Mouse (Mus musculus) E14TG2a.4 (cell line): Measurements from ENCODE around the gene Washc3.

Experiments
- H3K27me3 ChIP-seq: 2 replicates; pipeline ENCODE4 v1.6.1; 2014; ENCODE audit warnings: low read length, control low read depth; ENCODE audit not compliant: insufficient read depth
- H3K36me3 ChIP-seq: 2 replicates; pipeline ENCODE4 v1.6.1; 2014; ENCODE audit warnings: low read length, control low read depth; ENCODE audit not compliant: insufficient read depth
- H3K4me1 ChIP-seq: replicated peaks from 2 replicates; pipeline ENCODE4 v1.6.1; 2014; ENCODE audit warnings: low read depth, low read length, control low read depth
- H3K4me3 ChIP-seq: replicated peaks from 2 replicates; pipeline ENCODE4 v1.5.1; 2014; ENCODE audit warnings: mild to moderate bottlenecking, low read length
- H3K9me3 ChIP-seq: 2 replicates; pipeline ENCODE4 v1.6.1; 2014; ENCODE audit warnings: low read length, control low read depth
- CTCF ChIP-seq: conservative IDR thresholded peaks from 2 replicates; pipeline ENCODE4 v1.5.1; 2014; ENCODE audit warnings: low read length
- NANOG ChIP-seq: IDR thresholded peaks from 2 replicates; pipeline ENCODE4 v1.6.1; 2014; ENCODE audit warnings: borderline replicate concordance, low read length, mixed read lengths
- POU5F1 ChIP-seq: IDR thresholded peaks from 2 replicates; pipeline ENCODE4 v1.6.1; 2014; ENCODE audit warnings: low read length, borderline replicate concordance

Washc3 gene

DNA sequence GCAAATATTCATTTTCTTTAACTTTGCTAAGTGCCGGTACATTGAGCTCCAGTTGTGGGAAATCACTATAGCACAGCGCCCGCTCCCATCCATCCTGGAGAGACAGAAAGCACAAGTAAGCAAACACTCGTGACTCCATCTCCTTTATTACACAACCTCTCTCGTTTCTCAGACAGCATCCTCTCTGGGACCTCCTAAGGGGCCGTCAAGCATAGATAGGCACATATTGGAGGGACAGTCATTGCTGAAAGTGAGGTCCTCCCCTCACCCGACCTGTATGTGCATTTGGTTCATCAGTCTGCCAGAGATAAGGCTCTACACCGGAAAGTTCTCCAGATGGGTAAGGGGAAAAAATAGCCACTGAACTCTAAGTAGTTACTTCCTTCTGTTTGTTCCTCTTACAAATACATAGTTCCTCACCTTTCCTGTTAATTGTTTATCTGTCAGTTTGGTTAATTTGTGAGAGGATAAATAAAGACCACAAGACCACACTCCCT is 27.7 kb downstream of the Washc3 start:
- Histone ChIP-seq H3K4me1 (peaks cover 6% of the 10 kb centered on the region; the same call in 1 of the 2 replicates), H3K9me3 (no peaks in the 10 kb centered on the region), H3K4me3 (no peak overlapping the region), H3K27me3 (no peaks in the 10 kb centered on the region), H3K36me3 (no peaks in the 10 kb centered on the region)
- TF ChIP-seq NANOG (no peak), POU5F1 (no peak), CTCF (no peak)

DNA sequence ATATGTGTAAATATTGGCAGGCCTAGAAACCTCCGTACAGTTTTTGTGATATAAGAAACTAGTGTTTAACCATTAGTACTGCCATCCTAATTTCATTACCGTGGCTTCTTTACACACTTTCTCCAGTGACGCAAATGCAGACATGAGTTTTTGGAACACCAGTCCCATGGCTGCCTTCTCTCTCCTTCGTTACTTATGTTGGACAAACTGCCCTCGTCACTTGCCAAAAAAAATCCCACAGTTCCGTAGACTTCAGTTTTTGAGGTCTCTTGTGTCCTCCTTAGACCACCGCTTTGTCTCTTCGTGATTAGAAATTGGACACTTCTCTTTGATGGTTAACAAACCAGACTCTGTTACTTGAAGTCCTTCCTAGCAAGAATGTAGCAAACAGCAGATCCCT is 30.8 kb downstream of the Washc3 start:
- Histone ChIP-seq H3K4me1 (peaks cover 6% of the 10 kb centered on the region; the same call in 1 of the 2 replicates), H3K9me3 (no peaks in the 10 kb centered on the region; the same call in 1 of the 2 replicates), H3K27me3 (no peaks in the 10 kb centered on the region), H3K4me3 (no peak overlapping the region), H3K36me3 (0 out of 2 replicates have a peak, but pooled peaks cover 4% of the 10 kb centered on the region)
- TF ChIP-seq CTCF (no peak), POU5F1 (no peak)

DNA sequence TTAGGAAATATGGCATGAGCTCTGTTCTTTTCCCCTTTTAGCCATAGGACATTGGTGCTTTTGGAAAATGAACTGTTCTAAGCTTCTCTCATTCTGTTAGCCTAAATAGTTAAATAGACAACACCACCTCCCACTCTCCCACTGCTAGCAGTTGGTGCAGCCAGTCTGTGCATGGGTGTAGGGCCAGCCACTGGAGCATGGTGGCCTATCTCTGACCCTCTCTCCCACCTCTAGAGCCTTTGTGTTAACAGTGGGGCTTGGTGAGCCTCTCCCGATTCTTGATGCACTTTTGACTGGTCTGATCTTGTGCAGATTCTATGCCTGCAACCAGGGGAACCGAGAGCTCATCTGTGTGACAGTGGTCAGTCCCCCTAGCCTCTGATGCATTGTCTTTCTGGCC is 31.9 kb downstream of the Washc3 start:
- Histone ChIP-seq H3K27me3 (no peaks in the 10 kb centered on the region), H3K4me3 (no peak overlapping the region), H3K36me3 (0 out of 2 replicates have a peak, but pooled peaks cover 4% of the 10 kb centered on the region), H3K4me1 (no peaks in the 10 kb centered on the region; the same call in 1 of the 2 replicates), H3K9me3 (no peaks in the 10 kb centered on the region; the same call in 1 of the 2 replicates)
- TF ChIP-seq NANOG = no peak
- TF ChIP-seq POU5F1 = no peak
- TF ChIP-seq CTCF = no peak

DNA sequence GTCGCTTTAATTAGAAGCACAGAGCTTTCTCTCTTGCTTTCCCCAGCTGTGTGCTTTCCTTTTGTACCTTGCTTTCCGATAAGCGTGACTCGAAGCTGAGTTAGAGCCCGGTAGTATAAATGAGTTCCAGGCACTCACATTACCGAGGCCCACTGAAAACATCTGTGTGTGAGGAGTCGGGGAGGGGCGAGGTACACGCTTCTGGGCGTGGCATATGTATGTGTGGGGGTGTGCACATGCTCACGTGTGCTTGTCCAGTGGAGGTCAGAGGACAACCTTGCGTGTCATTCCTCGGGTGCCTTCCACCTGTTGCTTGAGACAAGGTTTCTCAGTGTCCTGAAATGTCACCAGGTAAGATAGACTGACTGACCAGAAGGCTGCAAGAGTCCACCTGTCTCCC is 43.8 kb downstream of the Washc3 start:
- Histone ChIP-seq H3K4me3 (no peak overlapping the region), H3K27me3 (no peaks in the 10 kb centered on the region), H3K36me3 (no peaks in the 10 kb centered on the region), H3K9me3 (no peaks in the 10 kb centered on the region), H3K4me1 (no peaks in the 10 kb centered on the region)
- TF ChIP-seq CTCF (no peak), NANOG (no peak), POU5F1 (no peak)

DNA sequence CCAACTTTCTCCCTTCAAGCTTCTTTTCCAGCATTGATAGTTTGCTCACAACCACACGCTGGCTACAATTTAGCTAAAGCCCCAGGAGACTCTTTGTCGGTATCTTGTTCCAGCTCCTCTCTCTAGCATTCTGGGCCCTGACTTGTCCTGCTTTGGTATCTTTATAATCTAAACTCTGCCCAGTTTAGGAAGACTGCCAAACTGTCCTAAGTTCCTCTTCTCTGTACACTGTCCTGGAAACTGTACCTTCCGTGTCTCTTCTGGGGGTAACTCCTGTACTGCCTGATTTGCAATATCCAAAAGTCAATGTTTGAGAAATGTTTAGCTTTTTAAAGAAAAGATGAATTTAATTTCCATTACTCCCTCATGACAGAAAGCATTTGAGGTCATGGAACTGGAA is 49.4 kb downstream of the Washc3 start:
- H3K36me3 ChIP-seq = no peaks in the 10 kb centered on the region
- TF ChIP-seq POU5F1 (no peak), CTCF (no peak), NANOG (no peak)
- no peaks in the 10 kb centered on the region for H3K9me3 ChIP-seq
- no peaks in the 10 kb centered on the region for H3K4me1 ChIP-seq
- no peaks in the 10 kb centered on the region for H3K27me3 ChIP-seq
- H3K4me3 ChIP-seq = no peak overlapping the region

DNA sequence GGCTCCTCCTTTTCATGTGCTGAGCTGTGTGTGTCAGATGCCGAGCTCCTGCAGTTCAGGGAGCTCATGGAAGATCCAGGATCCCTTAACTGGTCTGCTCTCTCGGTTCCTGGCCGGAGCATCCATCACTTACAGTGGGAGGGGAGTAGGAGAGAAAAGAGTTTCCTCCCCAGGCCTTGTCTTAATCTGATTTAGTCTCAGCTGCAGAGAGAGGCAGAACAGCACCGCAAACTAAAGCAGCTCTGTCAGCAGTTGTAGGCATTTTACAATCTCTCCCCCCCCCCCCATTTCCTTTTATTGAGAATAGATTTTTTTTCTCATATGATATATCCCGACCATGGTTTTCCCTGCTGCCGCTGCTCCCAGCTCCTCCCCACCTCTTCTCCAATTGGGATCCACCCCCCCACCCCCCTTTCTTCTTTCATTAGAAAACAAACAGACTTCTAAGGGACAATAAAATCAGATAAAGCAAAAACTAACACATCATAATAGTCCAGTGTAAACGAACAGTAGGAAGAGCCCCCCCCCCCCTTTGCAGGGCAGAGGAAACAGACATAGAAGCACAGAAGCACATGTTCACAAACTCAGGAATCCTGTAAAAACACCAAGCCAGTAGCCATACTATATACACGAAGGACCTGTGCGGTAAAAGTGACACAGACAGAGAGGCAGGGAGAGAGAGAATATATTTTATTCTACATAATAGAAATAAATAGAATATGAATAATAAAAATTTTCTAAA is 51.4 kb downstream of the Washc3 start:
- H3K27me3 ChIP-seq = no peaks in the 10 kb centered on the region
- H3K4me1 ChIP-seq = no peaks in the 10 kb centered on the region
- H3K36me3 ChIP-seq = no peaks in the 10 kb centered on the region
- TF ChIP-seq NANOG (no peak), POU5F1 (no peak), CTCF (no peak)
- H3K9me3 ChIP-seq = no peaks in the 10 kb centered on the region
- no peak overlapping the region for H3K4me3 ChIP-seq

DNA sequence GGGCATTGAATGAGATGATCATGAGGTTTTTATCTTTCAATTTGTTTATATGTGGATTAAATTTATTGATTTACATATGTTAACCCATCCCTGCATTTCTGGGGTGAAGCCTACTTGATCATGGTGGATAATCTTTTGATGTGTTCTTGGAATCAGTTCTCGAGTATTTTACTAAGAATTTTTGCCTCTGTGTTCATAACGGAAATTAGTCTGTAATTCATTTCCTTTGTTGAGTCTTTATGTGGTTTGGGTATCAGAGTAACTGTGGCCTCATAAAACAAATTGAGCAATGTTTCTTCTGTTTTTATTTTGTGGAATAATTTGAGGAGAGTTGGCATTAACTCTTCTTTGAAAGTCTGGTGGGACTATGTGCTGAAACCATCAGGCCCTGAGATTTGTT is 54.7 kb downstream of the Washc3 start:
- TF ChIP-seq POU5F1 (no peak), NANOG (no peak), CTCF (no peak)
- H3K4me1 ChIP-seq = no peaks in the 10 kb centered on the region
- H3K9me3 ChIP-seq = no peaks in the 10 kb centered on the region
- H3K27me3 ChIP-seq = no peaks in the 10 kb centered on the region
- no peak overlapping the region for H3K4me3 ChIP-seq
- no peaks in the 10 kb centered on the region for H3K36me3 ChIP-seq

DNA sequence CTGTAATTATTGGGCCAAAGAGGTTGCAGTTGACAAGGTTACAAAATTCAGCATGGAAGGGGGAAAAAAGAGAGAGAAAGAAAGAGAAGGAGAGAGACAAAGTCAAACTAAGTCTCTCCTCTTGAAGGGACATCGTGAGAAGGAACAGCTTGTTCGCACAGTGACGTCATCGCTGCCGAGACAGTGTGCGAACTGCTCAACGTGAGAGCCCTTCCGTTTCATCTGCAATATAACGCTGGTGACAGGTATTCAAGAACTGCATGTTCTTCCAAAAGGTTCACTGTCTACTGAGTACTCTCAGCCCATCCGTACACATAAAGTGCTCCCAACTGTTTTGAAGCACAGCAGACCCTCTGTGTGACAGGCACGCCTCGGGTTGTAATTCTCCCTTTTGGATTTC is 59.4 kb downstream of the Washc3 start:
- no peaks in the 10 kb centered on the region for H3K36me3 ChIP-seq
- no peak for TF ChIP-seq POU5F1
- no peak for TF ChIP-seq NANOG
- no peak for TF ChIP-seq CTCF
- H3K27me3 ChIP-seq = no peaks in the 10 kb centered on the region
- H3K4me1 ChIP-seq = no peaks in the 10 kb centered on the region
- H3K9me3 ChIP-seq = no peaks in the 10 kb centered on the region
- no peak overlapping the region for H3K4me3 ChIP-seq

DNA sequence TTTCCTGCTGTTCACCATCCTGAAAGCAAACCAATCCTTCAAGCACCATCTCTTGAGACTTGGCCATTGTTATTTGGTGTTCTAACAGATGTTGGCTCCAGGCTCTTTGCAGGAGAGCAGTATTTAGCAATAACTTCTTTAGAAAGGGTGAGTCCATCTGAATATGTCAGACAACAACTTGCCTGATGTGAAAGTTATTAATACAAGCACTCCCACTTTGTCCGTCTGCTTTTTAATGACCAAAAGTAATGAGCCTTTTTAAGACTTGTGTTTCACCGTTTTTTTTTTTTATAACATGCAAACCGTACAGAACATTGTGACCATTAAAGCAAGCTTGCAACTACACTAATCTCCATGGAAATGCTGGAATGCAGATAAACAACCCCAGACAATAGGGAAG is 60.3 kb downstream of the Washc3 start:
- no peak for TF ChIP-seq CTCF
- TF ChIP-seq NANOG = no peak
- no peak for TF ChIP-seq POU5F1
- H3K36me3 ChIP-seq = no peaks in the 10 kb centered on the region
- no peak overlapping the region for H3K4me3 ChIP-seq
- no peaks in the 10 kb centered on the region for H3K4me1 ChIP-seq
- no peaks in the 10 kb centered on the region for H3K9me3 ChIP-seq
- H3K27me3 ChIP-seq = no peaks in the 10 kb centered on the region
